Mouse (Mus musculus) ES-Bruce4 (cell line): ENCODE results near the gene Irf2.

Experiments used
- CTCF ChIP-seq: IDR thresholded peaks from one replicate; pipeline ENCODE4 v1.8.1; 2011; ENCODE audit warnings: low read depth, low read length
- POLR2A ChIP-seq: IDR thresholded peaks from one replicate; pipeline ENCODE4 v1.8.1; 2011; ENCODE audit warnings: low read length; ENCODE audit not compliant: insufficient read depth

DNA sequence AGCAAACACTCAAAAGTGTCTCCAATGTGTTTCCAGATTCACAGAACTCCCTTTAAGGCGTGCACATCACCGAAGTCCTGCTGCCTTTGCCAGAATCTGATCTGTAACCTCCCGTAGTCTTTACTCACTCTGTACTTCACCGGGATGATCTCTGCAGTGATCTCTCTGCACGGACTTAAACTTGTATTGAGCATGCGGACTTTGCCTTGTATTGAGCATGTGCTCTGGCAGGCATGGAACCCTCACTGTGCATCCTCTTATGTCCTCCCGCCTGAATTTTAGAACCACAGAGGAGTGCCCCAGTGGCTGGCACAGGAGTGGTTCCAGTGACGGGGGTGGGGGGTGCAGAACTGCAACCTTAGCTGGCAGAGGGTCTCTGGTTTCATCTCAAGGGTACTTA is 5.9 kb upstream of the Irf2 start:
- TF ChIP-seq POLR2A, result no peak
- TF ChIP-seq CTCF, result no peak
